Mouse (Mus musculus): ENCODE measurements around the gene Ncor2.

DNA sequence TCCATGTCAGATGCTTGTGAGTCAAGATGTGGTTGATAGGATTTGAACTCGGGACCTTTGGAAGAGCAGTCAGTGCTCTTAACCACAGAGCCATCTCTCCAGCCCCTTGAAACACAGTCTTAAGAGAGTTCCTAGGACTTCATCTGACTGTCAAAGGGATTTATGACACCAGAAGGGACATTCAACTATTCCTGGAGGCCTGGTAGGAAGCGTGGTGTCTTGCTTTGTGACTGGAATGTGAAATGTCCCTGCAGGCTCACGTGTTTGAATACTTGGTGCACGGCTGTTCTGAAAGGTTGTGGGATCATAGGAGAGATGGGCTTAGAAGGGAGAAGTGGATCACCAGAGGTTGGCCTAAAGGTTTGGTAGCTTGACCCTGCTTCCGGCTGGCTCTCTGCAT is 192.4 kb downstream of the Ncor2 start:
- no peak for TF ChIP-seq POLR2A (IDR thresholded peaks at IDR 0.05; ENCODE audit: insufficient read depth, low read depth, low read length)
- TF ChIP-seq CTCF (IDR thresholded peaks at IDR 0.05; ENCODE audit: insufficient read depth, low read depth, low read length): no peak
